Mouse (Mus musculus) megakaryocyte progenitor cell, adult 5-6 weeks (primary cell): Measurements from ENCODE around the gene Vps50. TPM values are rescaled to one million over a fixed set of nuclear protein-coding genes. Genes with fewer than 3 reads are reported as not detected.
A peak's percentile ranks its signal among the peaks of the same experiment; 100 is the strongest.
"Not testable (repeated sequence)": the region's sequence is repeated elsewhere in the genome, so short reads cannot be mapped to it uniquely, and the experiment has no call there.

Experiments
- ATAC-seq: replicated peaks from 2 replicates; pipeline ENCODE4 v1.8.0; 2016; ENCODE audit warnings: mild to moderate bottlenecking, moderate TSS enrichment, inconsistent platforms; ENCODE audit not compliant: poor library complexity
- total RNA-seq, 2 experiments: library from RNA; stranded (forward) in 1 of 2; stranded (reverse) in 1 of 2; fragments of 157-497, 149-512 nt in 1 of 2; fragments of 200-1000 nt in 1 of 2; gene quantifications; 2 replicates each; pipeline versions ENCODE4 v1.2.3 to v1.2.4; 2015 to 2017

Vps50 gene
- total RNA-seq (2015) = 33.7 and 35.0 TPM in 2 replicates
- total RNA-seq (2017) = 36.5 and 58.1 TPM in 2 replicates

DNA sequence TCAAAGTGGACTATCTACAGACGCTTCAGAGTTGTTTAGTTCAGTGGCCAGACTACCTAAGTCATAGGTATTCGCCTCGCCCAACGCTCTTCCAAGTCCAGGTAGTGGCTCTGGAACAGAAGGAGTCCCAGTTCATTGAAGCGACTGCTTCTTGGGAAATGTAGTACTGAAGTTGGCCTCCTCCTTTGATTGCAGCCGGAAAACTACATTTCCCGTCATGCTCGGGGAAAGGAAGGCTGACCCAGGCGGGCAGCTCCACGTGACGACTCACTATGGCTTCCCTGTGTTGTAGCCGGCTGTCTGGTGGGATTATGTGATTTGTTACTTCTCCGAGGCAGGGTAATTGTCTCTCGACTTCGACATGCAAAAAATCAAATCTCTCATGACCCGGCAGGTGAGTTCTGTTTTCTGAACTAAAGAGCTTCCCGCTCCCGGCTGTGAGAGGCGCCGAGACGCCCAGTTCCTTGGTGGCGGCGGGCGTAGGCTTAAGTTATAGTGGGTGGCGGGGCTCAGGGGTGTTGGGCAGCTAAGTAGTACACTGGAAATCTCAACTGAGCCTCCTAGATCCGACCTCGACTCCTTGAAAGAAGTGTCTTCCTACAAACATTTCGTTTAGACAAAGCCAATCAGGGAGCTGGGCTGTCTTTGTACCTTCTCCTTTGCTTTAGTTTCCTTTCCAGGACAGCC lies at the start of gene Vps50, which contains the start of gene Hepacam2:
Vps50 (plus strand) TSS at position 221 of the 687 bp plus-strand sequence.
Hepacam2 (minus strand) TSS at position 137 of the 687 bp plus-strand sequence.
- peak; percentile 100 for ATAC-seq

DNA sequence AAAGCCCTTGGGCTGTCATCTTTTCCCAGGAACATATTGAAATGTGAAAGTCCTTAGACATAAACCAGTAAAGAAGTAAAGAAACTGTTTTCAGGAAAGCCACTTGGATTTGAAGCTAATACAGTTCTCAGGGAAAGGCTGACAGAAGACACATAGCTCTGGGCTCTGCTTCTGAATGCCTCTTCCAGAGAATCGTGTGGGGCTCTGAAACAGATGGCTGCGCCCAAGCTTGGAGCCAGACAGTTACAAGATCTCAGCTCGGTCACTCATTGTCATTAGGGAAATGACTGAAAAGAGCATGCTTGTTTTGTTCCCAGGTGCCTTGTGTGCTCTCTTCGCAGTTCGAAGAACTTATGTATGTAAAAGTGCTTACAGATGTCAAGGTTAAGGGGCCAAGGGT lies 43.8 kb upstream of the Vps50 start:
- no peak for ATAC-seq

DNA sequence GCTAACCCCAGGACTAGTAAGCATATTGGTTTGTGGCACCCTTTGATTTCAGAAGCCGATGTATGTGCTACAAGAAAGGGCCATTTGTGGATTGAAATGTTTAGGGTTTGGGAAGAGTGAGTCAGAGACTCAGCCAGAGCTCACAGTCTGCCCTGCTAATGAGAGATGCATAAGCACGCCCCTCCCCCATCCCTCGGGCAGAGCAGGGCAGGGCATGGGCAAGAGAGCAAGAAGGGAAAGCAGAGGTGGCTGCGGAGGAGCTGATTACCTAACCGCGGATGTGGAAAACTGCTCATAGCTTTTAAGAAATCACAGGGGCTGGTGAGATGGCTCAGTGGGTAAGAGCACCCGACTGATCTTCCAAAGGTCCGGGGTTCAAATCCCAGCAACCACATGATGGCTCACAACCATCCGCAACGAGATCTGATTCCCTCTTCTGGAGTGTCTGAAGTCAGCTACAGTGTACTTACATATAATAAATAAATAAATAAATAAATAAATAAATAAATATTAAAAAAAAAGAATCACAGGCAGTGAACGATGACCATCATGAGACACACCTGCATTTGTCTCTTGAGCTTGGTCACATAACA lies 42.1 kb upstream of the Vps50 start:
- peak; percentile 31; the same call in 1 of the 2 replicates for ATAC-seq

DNA sequence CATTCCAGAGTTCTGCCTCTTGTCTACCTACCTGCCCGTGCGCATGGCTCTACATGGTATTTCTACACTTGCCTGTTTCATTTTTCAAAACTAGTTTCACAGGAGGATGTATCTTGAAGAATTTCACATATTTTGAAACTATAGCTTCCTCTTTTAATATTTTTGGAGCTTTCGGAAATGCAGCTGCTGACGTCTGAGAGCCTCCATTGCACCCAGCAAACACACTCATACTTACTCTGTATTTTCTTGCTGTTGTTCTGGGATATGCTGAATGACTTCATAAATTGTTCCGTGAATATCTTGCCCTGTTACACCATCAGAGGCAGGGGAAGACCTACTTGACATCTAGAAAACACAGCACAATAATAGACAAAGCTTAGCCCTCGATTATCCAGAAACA lies 35.2 kb upstream of the Vps50 start:
- ATAC-seq = peak; percentile 61

DNA sequence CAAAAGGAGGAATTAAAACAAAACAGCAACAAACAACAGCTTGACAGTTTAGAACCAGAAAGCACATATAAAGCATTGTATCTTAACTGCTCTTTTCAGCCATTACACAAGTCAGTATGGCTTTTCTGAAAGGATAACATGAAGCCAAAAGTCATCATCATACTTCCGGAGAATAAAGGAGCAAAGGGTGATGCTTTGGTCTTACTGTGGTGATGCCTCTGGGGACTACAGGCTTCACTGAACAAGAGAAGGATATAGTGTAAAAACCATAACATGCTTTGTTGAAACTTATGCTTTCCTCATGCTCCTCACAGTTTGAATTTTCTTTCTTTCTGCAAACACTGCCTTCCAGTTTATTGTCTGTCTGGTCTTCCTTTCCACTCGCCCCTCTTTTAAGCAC lies 34.6 kb upstream of the Vps50 start:
- ATAC-seq = no peak

DNA sequence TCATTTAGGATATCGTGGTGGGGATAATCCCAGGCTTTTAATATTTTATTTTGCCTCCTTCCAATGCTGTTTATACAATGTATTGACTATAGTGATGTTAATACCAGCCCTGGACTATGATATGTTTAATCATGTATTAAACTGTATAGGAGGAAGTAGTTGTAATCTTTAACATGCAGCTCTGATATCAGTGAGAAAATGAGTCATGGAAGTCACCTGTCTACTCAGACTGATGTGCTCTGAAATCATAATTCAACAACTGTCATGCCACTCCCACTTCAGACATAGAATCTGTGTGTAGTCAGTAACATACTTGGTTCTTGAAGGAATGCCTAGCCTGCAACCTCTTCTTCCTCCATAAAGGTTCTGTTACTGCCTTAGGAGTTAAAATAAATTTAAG lies 29.6 kb upstream of the Vps50 start:
- no peak for ATAC-seq

DNA sequence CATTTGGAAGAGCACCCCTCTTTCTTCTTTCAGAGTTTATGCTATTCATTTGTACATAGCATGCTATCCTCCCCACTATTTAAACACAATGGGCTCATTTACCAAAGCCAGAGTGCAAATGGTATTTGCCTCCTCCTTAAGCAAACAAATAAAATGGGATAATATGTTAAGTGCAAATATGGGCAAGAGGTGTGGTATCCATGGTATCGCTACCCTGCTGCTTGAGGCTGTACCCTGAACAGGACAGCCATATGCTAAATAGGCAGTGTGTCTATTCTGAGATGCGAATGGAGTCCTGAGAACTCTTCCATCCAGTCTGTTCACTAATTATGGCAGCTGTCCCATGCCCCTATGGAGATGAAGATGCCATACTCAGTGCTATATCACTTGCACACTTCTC lies 27.5 kb upstream of the Vps50 start:
- ATAC-seq = no peak

DNA sequence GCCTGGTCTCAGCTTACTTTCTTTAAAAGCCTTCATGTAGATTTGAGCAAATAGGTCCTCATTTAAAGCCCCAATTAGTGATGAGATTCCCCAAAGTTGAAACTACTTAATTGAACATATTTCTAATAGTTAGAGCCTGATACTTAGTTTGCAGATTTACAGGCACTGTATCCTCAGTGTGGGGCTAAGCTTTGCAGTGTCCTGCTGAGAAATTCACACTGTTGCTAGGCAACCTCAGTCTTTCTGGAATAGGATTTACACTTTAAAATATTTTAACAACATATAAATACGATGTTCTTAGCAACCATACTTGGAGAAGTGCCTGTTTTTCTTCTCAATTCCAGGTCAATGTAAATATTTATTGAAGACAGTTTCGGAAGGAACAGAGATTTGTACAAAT lies 21.9 kb upstream of the Vps50 start:
- ATAC-seq = no peak

DNA sequence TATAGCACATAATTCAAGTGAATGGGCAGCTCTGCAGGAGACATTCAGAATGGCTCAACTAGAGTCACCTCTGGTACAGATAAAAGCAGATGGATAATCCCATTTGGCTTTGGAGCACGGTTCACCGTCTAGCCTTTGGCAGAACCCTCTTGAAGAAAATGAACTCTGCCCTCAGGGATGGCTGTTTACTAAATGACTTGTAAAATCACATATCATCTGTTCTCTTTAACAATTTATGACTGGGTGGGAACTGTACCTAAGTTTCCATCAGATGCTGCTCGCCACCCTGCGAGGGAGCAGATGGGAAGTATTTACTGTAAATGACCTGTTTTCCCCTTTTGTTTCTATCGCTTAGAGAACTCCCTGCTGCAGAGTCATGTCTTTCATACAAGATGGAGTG lies 18.3 kb upstream of the Vps50 start:
- ATAC-seq = no peak

DNA sequence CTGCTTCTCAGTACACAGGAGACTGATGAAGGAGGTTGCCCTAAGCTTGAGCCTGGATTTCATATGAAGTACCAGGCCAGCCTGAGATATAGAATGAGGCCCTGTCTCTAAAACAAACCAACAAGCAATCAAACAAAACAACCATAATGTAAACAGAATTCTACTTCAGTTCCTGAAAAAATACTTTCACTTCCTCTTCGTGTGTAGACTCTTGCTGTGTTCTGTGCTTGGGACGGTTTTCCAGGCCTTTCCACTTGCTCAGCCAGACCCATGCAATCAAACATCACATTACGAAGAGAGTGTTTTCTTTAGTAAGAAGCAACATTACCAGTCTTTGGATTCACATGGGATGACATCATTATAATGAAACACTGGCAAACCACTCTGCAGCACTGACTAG lies 16.5 kb upstream of the Vps50 start:
- peak; percentile 84 for ATAC-seq

DNA sequence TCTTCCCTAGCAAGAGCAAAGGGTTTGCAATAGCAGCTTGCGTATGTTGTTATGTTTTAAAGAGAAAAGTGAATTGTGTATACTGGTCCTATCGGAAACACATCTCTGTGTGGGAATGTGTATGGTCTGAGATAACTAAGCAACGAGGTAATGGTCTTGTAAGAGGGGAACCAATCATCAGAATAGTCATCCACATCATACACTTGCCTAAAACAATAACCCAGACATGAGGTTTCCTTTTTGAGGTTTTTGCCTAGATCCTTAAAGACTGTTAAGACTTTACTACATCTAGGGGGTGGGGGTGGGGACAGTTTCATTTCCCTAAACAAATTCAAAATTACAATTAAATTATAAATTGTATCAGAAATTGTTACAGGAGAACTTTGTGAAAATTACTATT lies 13.0 kb upstream of the Vps50 start:
- ATAC-seq = peak; percentile 56

DNA sequence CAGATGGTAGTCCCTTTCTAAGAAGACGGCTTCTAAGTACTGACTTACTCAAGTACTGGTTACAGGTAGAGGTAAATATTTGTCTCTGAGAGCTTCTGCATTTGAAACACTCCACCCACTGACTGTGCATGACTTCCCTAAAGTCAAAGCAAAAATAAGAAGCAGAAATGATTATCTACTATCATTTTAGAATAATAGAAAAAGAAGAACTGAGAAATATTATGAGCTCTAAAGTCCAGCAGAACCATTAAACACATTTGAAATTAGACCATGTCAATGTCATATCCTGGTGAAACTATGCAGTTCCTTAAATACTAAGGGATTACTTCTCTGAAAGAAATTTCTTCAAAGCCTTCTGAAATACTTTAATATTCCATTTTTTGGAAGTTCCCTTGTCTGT lies 10.8 kb upstream of the Vps50 start:
- peak; percentile 67 for ATAC-seq

DNA sequence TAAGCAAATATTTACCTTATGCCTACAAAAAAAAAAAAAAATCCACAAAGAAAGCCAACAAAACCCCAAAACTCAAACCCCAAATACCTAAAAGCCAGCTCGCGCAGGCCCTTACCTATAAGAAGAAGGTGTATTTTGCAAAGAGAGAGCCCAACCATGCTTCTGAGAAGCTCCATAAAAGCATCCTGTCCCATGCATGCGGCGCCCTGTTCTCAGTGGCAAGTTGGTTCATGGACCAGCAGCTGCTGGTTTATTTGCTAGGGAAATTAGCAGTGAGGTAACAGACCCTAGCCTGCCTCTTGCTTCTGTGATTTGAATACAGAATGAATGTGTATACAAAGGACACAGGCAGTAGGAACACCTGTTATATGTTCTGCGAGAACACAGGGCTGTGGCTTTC lies 3.9 kb upstream of the Vps50 start:
- no peak for ATAC-seq

DNA sequence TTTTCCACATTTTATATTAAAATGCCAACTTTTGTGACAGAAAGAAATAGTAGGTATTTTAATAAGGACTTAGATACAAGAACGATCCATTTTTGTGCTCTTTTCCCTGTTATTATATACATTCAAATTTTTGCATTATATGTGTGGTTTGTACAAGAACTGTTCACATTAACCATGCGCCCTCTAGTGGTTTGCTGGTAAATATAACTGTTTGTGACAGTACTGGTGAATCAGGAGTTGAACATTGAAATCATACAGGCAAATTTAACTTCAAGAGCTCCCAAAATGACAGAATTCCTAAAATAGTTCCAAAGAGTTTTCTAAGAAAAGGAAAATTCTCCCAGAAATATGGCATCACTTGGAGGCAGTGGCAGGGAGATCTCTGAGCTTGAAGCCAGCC lies 2.0 kb upstream of the Vps50 start:
- peak; percentile 63 for ATAC-seq

DNA sequence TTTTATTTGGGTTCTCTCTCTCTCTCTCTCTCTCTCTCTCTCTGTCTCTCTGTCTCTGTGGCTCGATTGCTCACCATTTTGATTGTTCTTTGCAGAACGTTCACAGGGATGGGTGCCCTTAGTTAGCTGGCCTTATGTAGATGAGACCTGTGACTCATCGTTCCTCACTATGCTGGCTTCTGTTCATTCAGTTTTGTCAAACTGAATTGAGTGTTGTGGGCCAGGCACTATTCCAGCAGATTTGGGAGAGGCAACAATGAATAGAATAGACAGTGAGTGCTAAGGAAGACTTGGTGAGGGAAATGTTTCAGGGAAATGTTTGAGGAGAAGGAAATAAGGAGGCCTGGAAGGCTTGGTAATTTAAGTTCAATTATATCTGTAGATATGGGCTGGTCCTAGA lies 2.1 kb downstream of the Vps50 start:
- ATAC-seq = no peak

DNA sequence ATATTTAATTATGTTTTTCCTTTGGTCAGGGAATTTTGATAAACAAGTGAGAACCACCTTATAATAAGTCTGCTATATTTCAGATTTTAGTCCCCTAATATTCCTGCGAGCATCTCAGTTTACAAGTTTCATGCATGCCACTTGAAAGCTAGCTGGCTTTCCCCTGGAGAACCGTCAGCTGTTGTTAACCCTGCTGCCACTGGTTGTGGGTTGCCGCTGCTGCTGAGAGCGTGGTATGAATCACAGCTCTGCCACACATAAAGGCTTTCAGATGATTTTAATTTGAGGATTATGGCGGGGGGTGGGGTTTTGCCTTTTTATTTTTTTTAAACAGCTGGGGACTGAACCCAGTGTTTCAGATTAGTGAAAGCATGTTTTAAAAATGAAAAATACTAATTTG lies 7.1 kb downstream of the Vps50 start:
- ATAC-seq = no peak

DNA sequence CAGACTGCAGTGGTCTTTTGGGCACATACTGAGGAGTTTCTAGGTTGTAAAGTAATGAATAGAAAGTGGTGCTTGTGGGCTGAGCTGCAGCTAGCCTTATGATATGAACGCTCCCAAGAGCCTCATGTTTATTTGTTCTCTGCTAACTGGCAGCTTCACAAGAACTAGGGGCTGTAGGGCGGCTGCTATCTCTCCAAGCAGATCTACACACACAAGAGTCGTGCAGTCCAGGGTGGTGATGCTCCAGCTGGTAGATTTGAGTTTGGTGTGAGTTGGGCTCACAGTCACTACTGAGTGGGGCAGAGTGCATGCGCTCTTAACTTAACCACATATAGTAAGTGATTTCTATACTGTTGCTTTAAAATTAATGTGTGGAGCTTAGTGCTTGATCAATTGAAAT lies 8.9 kb downstream of the Vps50 start:
- ATAC-seq = no peak

DNA sequence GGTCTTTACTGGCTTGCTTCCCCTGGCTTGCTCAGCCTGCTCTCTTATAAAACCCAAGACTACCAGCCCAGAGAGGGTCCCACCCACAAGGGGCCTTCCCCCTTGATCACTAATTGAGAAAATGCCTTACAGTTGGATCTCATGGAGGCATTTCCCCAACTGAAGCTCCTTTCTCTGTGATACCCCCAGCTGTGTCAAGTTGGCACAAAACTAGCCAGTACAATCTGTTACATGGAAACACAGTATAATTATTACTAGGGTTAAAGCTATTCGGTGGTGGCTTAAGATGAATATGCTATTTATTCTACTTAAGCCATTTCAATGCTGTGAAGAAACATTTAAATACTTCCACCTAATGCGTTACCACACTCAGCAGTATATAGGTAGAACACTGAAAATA lies 10.0 kb downstream of the Vps50 start:
- not testable (repeated sequence) for ATAC-seq

DNA sequence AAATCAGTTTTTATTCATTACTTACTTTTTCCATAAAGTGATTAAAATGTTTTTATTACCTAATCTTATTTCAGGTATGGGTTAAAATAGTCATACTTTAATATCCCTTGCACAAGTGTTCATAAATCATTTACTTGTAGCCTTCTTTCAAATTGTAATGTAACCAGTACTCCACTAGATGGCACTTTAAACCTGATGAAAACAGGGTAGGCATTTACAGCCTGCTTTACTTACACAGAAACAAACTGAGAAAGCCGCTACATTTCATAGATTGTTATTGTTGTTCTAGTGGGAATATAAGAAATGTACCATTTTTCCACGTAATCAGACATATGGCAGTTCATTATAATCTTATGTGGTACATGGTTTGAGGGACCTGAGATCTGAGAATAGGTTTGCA lies 11.6 kb downstream of the Vps50 start:
- peak; percentile 93 for ATAC-seq

DNA sequence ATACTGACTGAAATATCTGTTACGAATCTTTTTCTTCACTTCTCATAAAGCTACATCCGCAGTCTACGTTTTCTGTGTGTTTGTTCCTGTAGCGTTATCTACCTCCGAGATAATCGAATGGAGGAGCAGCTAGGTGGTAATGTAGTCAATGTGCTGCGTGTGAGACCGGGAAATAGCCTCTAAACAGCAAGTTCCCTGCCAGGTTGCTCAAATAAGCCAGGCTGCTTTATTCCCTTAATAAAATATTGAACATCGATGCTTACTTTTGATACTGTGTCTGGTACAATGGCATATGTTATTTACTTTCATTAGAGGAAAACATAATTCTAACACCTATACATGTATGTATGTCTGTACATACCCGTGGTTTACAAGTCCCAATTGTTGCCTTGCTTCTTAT lies 12.9 kb downstream of the Vps50 start:
- no peak for ATAC-seq

DNA sequence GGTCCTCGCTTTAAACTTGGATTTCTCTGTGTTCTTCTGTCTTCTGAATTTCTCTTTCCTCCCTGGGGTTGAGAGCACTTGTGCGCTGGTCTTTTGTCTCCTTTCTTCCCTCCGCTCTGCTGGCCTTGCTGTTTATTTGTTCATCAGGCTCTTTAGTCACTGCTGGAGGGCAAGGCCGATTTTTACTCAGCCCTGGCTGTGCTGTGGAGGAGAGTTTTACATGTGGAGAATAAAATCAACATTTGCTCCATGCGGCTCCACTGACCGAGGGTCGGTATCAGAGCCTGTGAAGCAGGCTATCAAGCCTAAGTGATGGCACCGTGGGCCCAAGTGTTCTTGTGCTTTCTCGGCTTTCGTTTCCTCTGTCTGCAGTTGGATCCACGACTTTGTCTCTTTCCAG lies 13.4 kb downstream of the Vps50 start:
- no peak for ATAC-seq

DNA sequence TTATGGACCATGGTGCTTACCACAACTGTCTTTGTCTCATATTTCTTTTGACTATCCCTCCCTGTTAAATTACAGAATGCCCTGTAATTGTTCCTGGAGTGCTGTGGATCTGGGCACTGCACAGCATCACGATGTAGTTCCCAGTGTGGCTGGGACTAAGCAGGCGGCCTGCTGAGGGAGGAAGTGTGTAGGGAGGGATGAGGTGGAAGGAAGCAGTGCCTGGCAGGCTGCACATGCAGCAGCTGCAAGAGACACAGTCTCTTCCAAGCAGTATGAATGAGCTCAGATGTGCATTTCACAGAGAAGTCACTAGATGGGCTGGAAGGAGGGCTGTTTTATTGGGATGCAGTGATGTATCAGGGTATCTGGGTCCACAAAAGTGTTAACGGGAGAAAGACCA lies 14.4 kb downstream of the Vps50 start:
- no peak; the same call in 1 of the 2 replicates for ATAC-seq

DNA sequence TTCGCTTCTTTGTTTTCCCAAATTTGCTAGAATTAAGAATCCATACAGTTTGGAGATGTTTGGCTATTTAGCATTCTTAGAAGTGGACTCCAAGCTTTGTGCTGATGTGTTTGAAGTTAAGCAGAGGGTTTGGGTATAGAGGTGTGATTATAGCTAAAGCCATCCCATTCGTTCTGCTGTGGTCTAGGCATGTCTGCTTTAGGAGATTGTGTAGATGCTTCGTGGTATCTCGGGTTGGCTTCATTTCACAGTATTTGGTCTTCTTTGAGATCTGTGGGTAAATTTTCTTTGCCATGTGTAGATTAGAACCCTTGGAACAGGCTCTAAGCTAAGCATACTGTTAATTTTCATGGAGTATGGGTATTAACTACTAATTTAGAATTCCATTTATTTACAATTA lies 30.0 kb downstream of the Vps50 start:
- 0 out of 2 replicates have a peak, but pooled peaks have one; percentile 20 for ATAC-seq
